Mouse (Mus musculus) neural tube, embryonic 13.5 days (tissue): Measurements from ENCODE around the gene Tcp11l1. TPM values are rescaled to one million over a fixed set of nuclear protein-coding genes. Genes with fewer than 3 reads are reported as not detected.

Experiments used
- ATAC-seq: fragments of 200-750 bp; cut with Nextera tagmentation; 2 replicates; pipeline ENCODE4 v1.8.0; 2017; ENCODE audit warnings: low read depth, mild to moderate bottlenecking, moderate TSS enrichment, moderate library complexity
- H3K27ac ChIP-seq: fragments of 300-500 bp; sonication (generic); replicated peaks from 2 replicates; pipeline ENCODE4 v1.5.1; 2015; ENCODE audit warnings: moderate library complexity, mild to moderate bottlenecking, inconsistent platforms
- H3K27me3 ChIP-seq: fragments of 300-500 bp; sonication (generic); 2 replicates; pipeline ENCODE4 v1.6.1; 2015; ENCODE audit warnings: mild to moderate bottlenecking, inconsistent platforms
- H3K36me3 ChIP-seq: fragments of 300-500 bp; sonication (generic); 2 replicates; pipeline ENCODE4 v1.6.1; 2015; ENCODE audit warnings: mild to moderate bottlenecking, inconsistent platforms
- H3K4me1 ChIP-seq: fragments of 300-500 bp; sonication (generic); replicated peaks from 2 replicates; pipeline ENCODE4 v1.6.1; 2015; ENCODE audit warnings: inconsistent platforms
- H3K4me2 ChIP-seq: fragments of 300-500 bp; sonication (generic); 2 replicates; pipeline ENCODE4 v1.6.1; 2015; ENCODE audit warnings: inconsistent platforms, mild to moderate bottlenecking, moderate library complexity
- H3K4me3 ChIP-seq: fragments of 300-500 bp; sonication (generic); 2 replicates; pipeline ENCODE4 v1.5.1; 2015; ENCODE audit warnings: mild to moderate bottlenecking, inconsistent platforms
- H3K9ac ChIP-seq: fragments of 300-500 bp; sonication (generic); 2 replicates; pipeline ENCODE4 v1.6.1; 2015; ENCODE audit warnings: moderate library complexity, mild to moderate bottlenecking, inconsistent platforms
- H3K9me3 ChIP-seq: fragments of 300-500 bp; sonication (generic); 2 replicates; pipeline ENCODE4 v1.6.1; 2016; ENCODE audit warnings: inconsistent platforms
- WGBS: fragments of 180-500 bp; shearing (Covaris S2); methylation state at CpG from one replicate; pipeline ENCODE4 v1.1.7; 2015; 5-methylcytosine and 5-hydroxymethylcytosine counted together
- polyA plus RNA-seq: library from polyadenylated mRNA; unstranded; fragments of >200 nt; fragmentation: Nextera tagmentation; extraction: Ambion mirVana; gene quantifications from 2 replicates; pipeline ENCODE4 v1.2.1, GENCODE M21; 2015

Tcp11l1 gene
- 65.0 and 68.4 TPM in 2 replicates for polyA plus RNA-seq

- H3K9me3 ChIP-seq, result no peaks in the 10 kb centered on the region
- ATAC-seq, result peak; percentile 95
- peak within 1 kb of the TSS; percentile 69 for H3K4me2 ChIP-seq
- H3K27me3 ChIP-seq, result no peaks in the 10 kb centered on the region
- 0 out of 2 replicates have a peak, but pooled peaks cover 3% of the 10 kb centered on the region for H3K36me3 ChIP-seq
- under 1% methylated on average over 94 of the region's 99 CpGs for whole genome bisulfite sequencing
- H3K4me3 ChIP-seq, result peak within 1 kb of the TSS; percentile 76
- peak within 1 kb of the TSS; percentile 91 for H3K9ac ChIP-seq
- H3K27ac ChIP-seq, result peak within 1 kb of the TSS; percentile 92
- H3K4me1 ChIP-seq, result peaks cover 32% of the 10 kb centered on the region
These were observed at the start of gene Tcp11l1 for GRCm38 (mm10) chr2:104711585-104712485. TSS of gene Tcp11l1 (minus strand) at chr2:104712169.

DNA sequence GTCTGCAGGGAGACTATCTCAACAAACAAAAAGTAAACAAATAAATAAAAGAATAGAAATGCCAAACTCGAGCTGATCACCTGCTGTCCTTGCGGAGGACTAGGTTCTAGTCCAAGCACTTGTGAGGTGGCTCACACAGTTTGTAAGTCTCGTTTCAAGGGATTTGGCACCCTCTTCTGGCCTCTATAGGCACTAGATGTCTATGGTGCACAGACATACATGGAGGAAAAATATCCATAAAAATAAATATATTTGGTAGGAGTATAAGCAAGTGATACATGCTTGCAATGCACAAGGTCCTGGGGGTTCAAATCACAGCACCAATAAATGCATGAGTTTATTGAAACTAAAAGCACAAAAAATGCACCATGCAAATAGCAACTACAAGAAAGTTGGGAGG is 38.6 kb upstream of the Tcp11l1 start:
- Histone ChIP-seq H3K9me3 (no peaks in the 10 kb centered on the region), H3K4me3 (no peak overlapping the region), H3K4me2 (no peak overlapping the region), H3K4me1 (no peaks in the 10 kb centered on the region), H3K36me3 (peaks cover 10% of the 10 kb centered on the region; the same call in 1 of the 2 replicates), H3K27ac (no peak overlapping the region), H3K27me3 (no peaks in the 10 kb centered on the region), H3K9ac (no peak overlapping the region)
- ATAC-seq, result no peak
- 65% methylated on average over 3 of the region's 3 CpGs for WGBS

DNA sequence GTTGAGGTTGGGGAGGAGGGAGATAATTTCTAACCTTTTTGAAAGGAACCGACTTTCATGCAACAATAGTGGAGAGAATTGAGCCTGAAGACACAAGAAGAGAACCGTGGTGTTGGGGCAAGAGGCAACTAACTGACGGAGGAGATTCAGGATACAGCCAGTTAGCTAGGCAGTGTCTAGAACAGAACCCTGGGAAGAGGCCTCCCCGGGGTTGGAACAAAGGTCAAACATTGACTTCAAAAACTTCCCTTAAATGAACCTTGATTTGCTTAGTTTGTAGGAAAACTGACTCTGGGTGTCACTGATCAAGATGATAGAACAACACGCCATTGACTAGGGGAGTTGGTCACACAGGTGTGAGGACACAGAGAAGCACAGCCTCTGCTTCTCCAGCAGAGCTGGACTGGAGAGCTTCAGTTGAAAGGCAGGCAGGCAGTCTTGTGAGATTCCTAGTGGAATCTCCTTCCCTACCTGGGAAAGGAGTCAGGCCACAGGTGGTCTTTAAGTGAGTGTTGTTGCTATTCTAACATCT is 36.7 kb upstream of the Tcp11l1 start:
- Histone ChIP-seq H3K27me3 (peaks cover 11% of the 10 kb centered on the region), H3K9ac (no peak overlapping the region), H3K36me3 (peaks cover 6% of the 10 kb centered on the region; the same call in 1 of the 2 replicates), H3K9me3 (no peaks in the 10 kb centered on the region), H3K4me3 (no peak overlapping the region), H3K4me2 (no peak overlapping the region), H3K4me1 (no peaks in the 10 kb centered on the region), H3K27ac (no peak overlapping the region)
- WGBS, result 73% methylated on average over 5 of the region's 5 CpGs
- no peak for ATAC-seq

DNA sequence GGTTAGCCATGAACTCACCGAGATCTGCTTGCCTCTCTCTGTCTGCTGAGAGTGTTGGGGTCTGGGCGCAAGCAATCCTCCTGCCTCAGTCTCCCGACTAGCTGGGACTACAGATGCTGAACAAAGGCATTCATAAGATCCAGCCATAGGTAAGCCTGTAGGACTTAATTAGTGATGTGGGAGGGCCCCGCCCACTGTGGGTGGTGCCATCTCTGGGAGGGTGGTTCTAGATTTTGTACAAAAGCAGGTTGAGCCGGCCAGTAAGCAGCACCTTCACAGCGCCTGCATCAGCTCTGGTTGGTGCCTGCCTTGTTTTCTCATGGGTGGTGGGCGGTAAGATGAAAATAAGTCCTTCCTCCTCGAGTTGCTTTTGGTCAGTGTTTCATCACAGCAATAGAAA is 34.3 kb upstream of the Tcp11l1 start:
- no peak overlapping the region for H3K4me2 ChIP-seq
- ATAC-seq, result no peak
- WGBS, result 54% methylated on average over 8 of the region's 8 CpGs
- no peaks in the 10 kb centered on the region for H3K36me3 ChIP-seq
- peaks cover 31% of the 10 kb centered on the region for H3K27me3 ChIP-seq
- H3K4me3 ChIP-seq, result no peak overlapping the region
- no peaks in the 10 kb centered on the region for H3K9me3 ChIP-seq
- no peak overlapping the region for H3K27ac ChIP-seq
- H3K9ac ChIP-seq, result no peak overlapping the region
- H3K4me1 ChIP-seq, result peaks cover 19% of the 10 kb centered on the region

GRCm38 (mm10) chr2:104743971-104744370 is 32.0 kb upstream of the Tcp11l1 start:
- Histone ChIP-seq H3K9me3 (no peaks in the 10 kb centered on the region), H3K27me3 (peaks cover 47% of the 10 kb centered on the region), H3K36me3 (no peaks in the 10 kb centered on the region), H3K4me2 (no peak overlapping the region), H3K4me1 (peaks cover 28% of the 10 kb centered on the region), H3K27ac (no peak overlapping the region), H3K4me3 (no peak overlapping the region), H3K9ac (no peak overlapping the region)
- WGBS, result 45% methylated on average over 5 of the region's 5 CpGs
- no peak for ATAC-seq

DNA sequence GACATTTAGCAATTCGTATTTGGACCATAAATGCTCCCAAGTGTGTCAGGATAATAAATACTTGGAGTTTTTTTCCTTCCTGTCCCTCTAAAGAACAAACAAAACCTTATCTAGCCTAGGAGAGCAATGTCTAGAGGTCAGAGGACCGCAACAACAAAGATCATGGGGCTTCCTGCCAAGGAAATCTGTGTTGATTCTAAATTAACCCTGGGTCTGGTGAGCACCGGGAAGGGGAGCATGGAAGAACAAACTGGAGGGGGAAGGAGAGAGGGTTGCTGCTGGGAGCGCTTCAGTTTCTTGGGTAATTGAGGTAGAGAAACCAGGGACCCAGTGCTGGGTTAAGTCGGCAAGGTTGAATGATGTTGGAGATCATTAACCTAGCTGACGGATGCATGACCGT is 31.2 kb upstream of the Tcp11l1 start:
- peaks cover 28% of the 10 kb centered on the region for H3K4me1 ChIP-seq
- peak overlapping the region; percentile 98 for H3K4me2 ChIP-seq
- no peak; the same call in 1 of the 2 replicates for ATAC-seq
- 6% methylated on average over 7 of the region's 7 CpGs for WGBS
- peaks cover 47% of the 10 kb centered on the region for H3K27me3 ChIP-seq
- H3K27ac ChIP-seq, result no peak overlapping the region
- peak overlapping the region; percentile 70 for H3K4me3 ChIP-seq
- H3K9ac ChIP-seq, result no peak overlapping the region
- no peaks in the 10 kb centered on the region for H3K36me3 ChIP-seq
- no peaks in the 10 kb centered on the region for H3K9me3 ChIP-seq

GRCm38 (mm10) chr2:104742741-104743064 is 30.7 kb upstream of the Tcp11l1 start, which contains the start of gene Depdc7:
TSS of gene Depdc7 (minus strand) at chr2:104742878.
- H3K4me1 ChIP-seq, result peaks cover 28% of the 10 kb centered on the region
- no peak within 1 kb of the TSS for H3K27ac ChIP-seq
- H3K4me3 ChIP-seq, result peak within 1 kb of the TSS; percentile 70
- no peaks in the 10 kb centered on the region for H3K9me3 ChIP-seq
- peaks cover 47% of the 10 kb centered on the region for H3K27me3 ChIP-seq
- under 1% methylated on average over 31 of the region's 31 CpGs for WGBS
- peak within 1 kb of the TSS; percentile 98 for H3K4me2 ChIP-seq
- peak within 1 kb of the TSS; percentile 71 for H3K9ac ChIP-seq
- H3K36me3 ChIP-seq, result no peaks in the 10 kb centered on the region
- ATAC-seq, result peak; percentile 85

DNA sequence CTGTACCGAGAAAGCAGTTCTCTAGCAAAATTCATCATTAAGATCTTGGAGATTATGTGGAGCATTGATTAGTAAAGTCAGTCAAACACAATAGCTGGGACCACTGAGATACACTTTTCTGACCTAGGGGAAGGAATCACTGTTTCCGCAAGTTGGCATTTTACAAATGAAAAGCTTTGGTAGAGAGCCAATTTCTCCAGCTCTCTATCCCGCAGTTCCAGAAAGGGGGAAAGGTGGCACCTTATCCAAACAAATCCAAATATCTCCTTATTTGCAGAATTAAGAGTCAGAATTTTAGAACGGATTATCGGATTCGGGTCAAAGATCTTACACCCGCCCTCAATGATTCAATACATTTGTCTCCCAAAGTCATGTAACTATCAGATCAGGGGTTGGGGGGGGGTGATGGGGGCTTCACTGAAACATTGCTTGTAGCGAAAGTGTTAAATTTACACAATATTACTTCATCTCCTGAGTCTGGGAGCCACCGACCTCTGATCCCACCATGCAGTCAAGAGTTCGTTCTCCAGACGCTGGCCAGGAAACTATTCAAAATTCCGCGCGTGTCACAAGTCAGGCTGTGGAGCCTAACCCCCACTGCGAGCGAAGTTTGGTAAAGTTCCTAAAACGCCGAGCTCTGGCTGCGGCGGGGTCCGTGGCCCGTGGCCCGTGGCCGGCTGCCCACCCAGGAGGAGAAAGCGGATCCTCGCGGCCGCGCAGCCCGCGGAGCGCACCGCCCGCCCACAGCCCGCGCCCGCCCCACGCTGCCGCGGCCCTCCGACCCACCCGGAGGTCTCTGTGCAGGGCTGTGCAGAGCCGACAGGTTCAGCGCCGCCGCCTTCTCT is 30.1 kb upstream of the Tcp11l1 start:
- WGBS, result 5% methylated on average over 46 of the region's 46 CpGs
- peak; percentile 50 for ATAC-seq
- H3K4me2 ChIP-seq, result peak overlapping the region; percentile 98
- H3K36me3 ChIP-seq, result no peaks in the 10 kb centered on the region
- H3K9ac ChIP-seq, result peak overlapping the region; percentile 71
- H3K4me1 ChIP-seq, result peaks cover 28% of the 10 kb centered on the region
- no peaks in the 10 kb centered on the region for H3K9me3 ChIP-seq
- H3K27me3 ChIP-seq, result peaks cover 47% of the 10 kb centered on the region
- no peak overlapping the region for H3K27ac ChIP-seq
- H3K4me3 ChIP-seq, result peak overlapping the region; percentile 70

DNA sequence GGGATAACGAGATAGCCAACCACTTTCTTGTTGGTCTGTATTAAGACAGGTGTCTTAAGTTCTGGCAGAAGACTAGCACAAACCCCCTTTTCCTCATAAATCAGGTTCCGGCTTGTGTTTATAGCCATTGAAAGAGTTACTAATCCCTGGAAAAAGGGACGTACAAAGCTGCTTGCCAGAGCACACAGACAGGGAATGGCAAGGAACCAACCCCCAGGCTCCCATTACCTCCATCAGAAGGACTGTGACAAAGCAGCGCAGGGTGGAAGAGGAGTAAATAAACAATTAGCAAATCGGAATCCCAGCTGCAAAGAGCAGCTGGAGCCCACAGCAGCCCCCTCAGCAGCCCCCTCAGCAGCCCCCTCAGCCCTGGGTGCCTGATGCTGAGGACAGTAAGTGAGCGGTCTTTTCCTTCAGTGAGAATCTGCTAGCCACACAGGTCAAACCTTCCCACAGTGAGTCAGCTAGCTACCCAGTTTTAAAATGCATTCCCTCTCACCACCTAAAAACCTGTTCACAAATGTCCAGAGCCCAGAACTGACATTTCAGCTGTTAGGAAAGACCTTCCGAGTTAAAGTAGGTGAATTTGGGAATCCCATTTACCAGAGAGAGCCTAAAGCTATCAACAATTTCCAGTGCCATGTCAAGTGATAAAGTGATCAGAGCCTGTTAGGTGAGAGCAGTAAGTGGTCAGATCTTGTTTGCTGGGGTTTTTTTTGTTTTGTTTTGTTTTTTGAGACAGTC is 29.2 kb upstream of the Tcp11l1 start:
- 27% methylated on average over 7 of the region's 7 CpGs for WGBS
- H3K27me3 ChIP-seq, result peaks cover 47% of the 10 kb centered on the region
- no peaks in the 10 kb centered on the region for H3K9me3 ChIP-seq
- peaks cover 28% of the 10 kb centered on the region for H3K4me1 ChIP-seq
- no peak overlapping the region for H3K27ac ChIP-seq
- H3K4me2 ChIP-seq, result peak overlapping the region; percentile 98; the same call in 1 of the 2 replicates
- H3K4me3 ChIP-seq, result no peak overlapping the region
- no peaks in the 10 kb centered on the region for H3K36me3 ChIP-seq
- ATAC-seq, result no peak
- H3K9ac ChIP-seq, result no peak overlapping the region

- H3K4me3 ChIP-seq, result no peak overlapping the region
- H3K36me3 ChIP-seq, result no peaks in the 10 kb centered on the region
- H3K9me3 ChIP-seq, result no peaks in the 10 kb centered on the region
- no peak overlapping the region for H3K27ac ChIP-seq
- peaks cover 47% of the 10 kb centered on the region for H3K27me3 ChIP-seq
- 59% methylated on average over 7 of the region's 7 CpGs for WGBS
- no peak for ATAC-seq
- peaks cover 28% of the 10 kb centered on the region for H3K4me1 ChIP-seq
- H3K4me2 ChIP-seq, result no peak overlapping the region
- no peak overlapping the region for H3K9ac ChIP-seq
These were observed 28.4 kb upstream of the Tcp11l1 start for GRCm38 (mm10) chr2:104740248-104740949.

DNA sequence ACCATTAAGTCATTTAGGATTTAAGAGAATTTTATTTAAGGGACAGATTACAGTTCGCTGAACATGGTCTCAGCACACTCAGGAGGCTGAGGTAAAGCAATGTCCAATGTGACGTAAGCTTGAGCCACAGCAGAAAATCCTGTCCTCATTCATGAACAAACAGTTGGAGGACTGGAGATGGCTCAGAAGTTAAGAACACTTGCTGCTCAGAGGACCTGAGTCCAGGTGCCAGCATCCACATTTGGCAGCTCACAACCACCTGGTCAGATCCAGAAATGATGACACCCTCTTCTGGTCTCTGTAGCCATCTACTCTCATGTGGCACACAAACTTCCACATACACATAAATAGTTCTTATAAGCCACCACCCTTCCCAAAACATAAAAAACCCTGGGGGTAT is 27.7 kb upstream of the Tcp11l1 start:
- H3K4me1 ChIP-seq, result peaks cover 28% of the 10 kb centered on the region
- no peaks in the 10 kb centered on the region for H3K36me3 ChIP-seq
- H3K27ac ChIP-seq, result no peak overlapping the region
- no peak overlapping the region for H3K4me2 ChIP-seq
- H3K4me3 ChIP-seq, result no peak overlapping the region
- H3K27me3 ChIP-seq, result peaks cover 44% of the 10 kb centered on the region
- WGBS, result 95% methylated on average over 2 of the region's 2 CpGs
- H3K9me3 ChIP-seq, result no peaks in the 10 kb centered on the region
- ATAC-seq, result no peak
- no peak overlapping the region for H3K9ac ChIP-seq
